Comparison of ENCODE assay signal across 9 mouse cellular contexts in the genomic region with DNA sequence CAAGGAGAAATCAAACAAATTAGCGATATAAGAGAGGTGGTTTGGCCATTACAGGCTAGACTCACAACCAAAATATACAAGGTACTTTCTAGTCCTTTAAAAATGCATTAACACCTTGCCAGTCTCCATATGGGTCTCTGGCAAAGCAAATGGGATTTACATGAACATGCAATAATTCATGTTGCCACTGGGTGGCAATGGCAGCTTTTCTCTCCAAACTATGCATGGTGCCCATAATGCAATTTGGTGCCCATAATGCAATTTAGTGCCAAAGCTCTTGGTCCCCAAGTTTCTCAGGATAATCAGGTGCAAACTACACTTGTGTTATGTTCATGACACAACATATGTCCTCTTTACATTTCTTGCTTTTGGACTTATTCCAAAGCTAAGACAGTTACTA.
DNase-seq lines count a peak whose midpoint lies in the region; ATAC-seq and TF ChIP-seq lines count a peak whose summit lies in the region.
"Had no signal": no experiment of that assay in that cellular context is flagged by ENCODE, and none has a peak within 500 bp of the region (broad histone marks: within the 10 kb centered on the region; RNA-seq: fewer than 3 reads in every experiment).

No protein-coding gene starts in this region.

- no peak for TF ChIP-seq EP300 in MEL (IDR thresholded peaks at IDR 0.05; ENCODE audit: low read depth in 1 of 2, low read length in 2 of 2)

- no peak overlapping the region for H3K4me3 ChIP-seq in intestine, postnatal 0 days (ENCODE audit: low read depth, low read length)
- H3K4me3 ChIP-seq in intestine, embryonic 16.5 days (ENCODE audit: low read length): no peak overlapping the region
- H3K4me3 ChIP-seq in MEL (ENCODE audit: control insufficient read depth in 1 of 2, insufficient read depth in 1 of 2, low read depth in 2 of 2, low read length in 2 of 2): no peak overlapping the region
- no peak overlapping the region for H3K4me3 ChIP-seq in hindbrain, embryonic 13.5 days
- H3K4me3 ChIP-seq in midbrain, embryonic 15.5 days: no peak overlapping the region
- H3K4me3 ChIP-seq: limb, embryonic 13.5 days had no signal

- no peak for TF ChIP-seq POLR2A in MEL (IDR thresholded peaks at IDR 0.05; ENCODE audit: control insufficient read depth in 1 of 2, insufficient read depth in 1 of 2, low read depth in 1 of 2, low read length in 2 of 2, poor library complexity in 1 of 2)

- peak; percentile 84 for TF ChIP-seq RAD21 in MEL (IDR thresholded peaks at IDR 0.05; ENCODE audit: low read depth, low read length)

- no peaks in the 10 kb centered on the region for H3K4me1 ChIP-seq in intestine, postnatal 0 days (replicated peaks; ENCODE audit: control insufficient read depth, insufficient read depth, low read length)
- H3K4me1 ChIP-seq in intestine, embryonic 16.5 days (ENCODE audit: control insufficient read depth, insufficient read depth, low read length): no peaks in the 10 kb centered on the region
- no peaks in the 10 kb centered on the region for H3K4me1 ChIP-seq in MEL (ENCODE audit: control insufficient read depth in 1 of 2, insufficient read depth in 2 of 2, low read length in 2 of 2)
- H3K4me1 ChIP-seq in hindbrain, embryonic 13.5 days (replicated peaks): no peaks in the 10 kb centered on the region
- no peaks in the 10 kb centered on the region for H3K4me1 ChIP-seq in midbrain, embryonic 15.5 days
- H3K4me1 ChIP-seq: limb, embryonic 13.5 days had no signal

- TF ChIP-seq CTCF in intestine, postnatal 0 days (IDR thresholded peaks at IDR 0.05; ENCODE audit: low read depth): peak; percentile 86
- TF ChIP-seq CTCF in MEL (IDR thresholded peaks at IDR 0.05 in 2 of 3, conservative IDR thresholded peaks at IDR 0.05 in 1 of 3; ENCODE audit: control insufficient read depth in 1 of 3, insufficient read depth in 1 of 3, low read depth in 2 of 3, low read length in 3 of 3, poor library complexity in 1 of 3, severe bottlenecking in 1 of 3): peak; percentile 46 to 79 (median 51)

- no peaks in the 10 kb centered on the region for H3K9me3 ChIP-seq in intestine, postnatal 0 days (ENCODE audit: control insufficient read depth)
- no peaks in the 10 kb centered on the region for H3K9me3 ChIP-seq in intestine, embryonic 16.5 days (ENCODE audit: control insufficient read depth, low read length)
- H3K9me3 ChIP-seq in MEL (replicated peaks; ENCODE audit: insufficient read depth, low read length): no peaks in the 10 kb centered on the region
- H3K9me3 ChIP-seq in hindbrain, embryonic 13.5 days: no peaks in the 10 kb centered on the region
- H3K9me3 ChIP-seq in midbrain, embryonic 15.5 days: no peaks in the 10 kb centered on the region
- H3K9me3 ChIP-seq: limb, embryonic 13.5 days had no signal

- peak; percentile 54 for DNase-seq in MEL (ENCODE audit: low read depth, low spot score)
- peak; percentile 4 for DNase-seq in left cerebral cortex, adult 8-10 months (ENCODE audit: low spot score in 2 of 2)

- no peak overlapping the region for H3K27ac ChIP-seq in intestine, postnatal 0 days (ENCODE audit: low read depth, low read length)
- H3K27ac ChIP-seq in intestine, embryonic 16.5 days (ENCODE audit: low read length): no peak overlapping the region
- no peak overlapping the region for H3K27ac ChIP-seq in MEL (ENCODE audit: control insufficient read depth, low read depth, low read length)
- no peak overlapping the region for H3K27ac ChIP-seq in hindbrain, embryonic 13.5 days
- H3K27ac ChIP-seq in midbrain, embryonic 15.5 days: no peak overlapping the region
- H3K27ac ChIP-seq: limb, embryonic 13.5 days had no signal

- no peaks in the 10 kb centered on the region for H3K79me2 ChIP-seq in MEL (ENCODE audit: control insufficient read depth, insufficient read depth, low read length, poor library complexity)

- no peaks in the 10 kb centered on the region for H3K36me3 ChIP-seq in intestine, postnatal 0 days (ENCODE audit: control insufficient read depth, insufficient read depth)
- no peaks in the 10 kb centered on the region for H3K36me3 ChIP-seq in intestine, embryonic 16.5 days (ENCODE audit: control insufficient read depth, insufficient read depth, low read length)
- no peaks in the 10 kb centered on the region for H3K36me3 ChIP-seq in MEL (ENCODE audit: control insufficient read depth in 1 of 2, insufficient read depth in 2 of 2, low read length in 2 of 2)
- H3K36me3 ChIP-seq in hindbrain, embryonic 13.5 days: no peaks in the 10 kb centered on the region
- no peaks in the 10 kb centered on the region for H3K36me3 ChIP-seq in midbrain, embryonic 15.5 days (replicated peaks)
- H3K36me3 ChIP-seq: limb, embryonic 13.5 days had no signal

- no peaks in the 10 kb centered on the region for H3K27me3 ChIP-seq in intestine, postnatal 0 days (replicated peaks; ENCODE audit: control insufficient read depth, insufficient read depth, low read length)
- no peaks in the 10 kb centered on the region for H3K27me3 ChIP-seq in intestine, embryonic 16.5 days (replicated peaks; ENCODE audit: control insufficient read depth, insufficient read depth, low read length)
- H3K27me3 ChIP-seq in MEL (ENCODE audit: control insufficient read depth in 1 of 2, insufficient read depth in 2 of 2, low read length in 2 of 2): no peaks in the 10 kb centered on the region; a peak in 1 of 4 replicates
- no peaks in the 10 kb centered on the region for H3K27me3 ChIP-seq in hindbrain, embryonic 13.5 days
- no peaks in the 10 kb centered on the region for H3K27me3 ChIP-seq in midbrain, embryonic 15.5 days (replicated peaks)
- H3K27me3 ChIP-seq: limb, embryonic 13.5 days had no signal

- H3K9ac ChIP-seq in intestine, postnatal 0 days (ENCODE audit: low read depth, low read length): no peak overlapping the region
- no peak overlapping the region for H3K9ac ChIP-seq in intestine, embryonic 16.5 days (ENCODE audit: low read depth, low read length)
- H3K9ac ChIP-seq in MEL (ENCODE audit: control insufficient read depth, low read depth, low read length, poor library complexity, severe bottlenecking): no peak overlapping the region
- H3K9ac ChIP-seq in hindbrain, embryonic 13.5 days: no peak overlapping the region
- H3K9ac ChIP-seq in midbrain, embryonic 15.5 days: no peak overlapping the region
- H3K9ac ChIP-seq: limb, embryonic 13.5 days had no signal

- ATAC-seq in intestine, postnatal 0 days: no peak
- no peak for ATAC-seq in intestine, embryonic 16.5 days
- ATAC-seq in common myeloid progenitor, adult 5-6 weeks (replicated peaks; ENCODE audit: low read depth, poor library complexity, severe bottlenecking): peak; percentile 83
- peak; percentile 54 for ATAC-seq in hindbrain, embryonic 13.5 days (ENCODE audit: low FRiP score)
- peak; percentile 78 for ATAC-seq in midbrain, embryonic 15.5 days (replicated peaks)
- no peak for ATAC-seq in erythroblast, adult 5-6 weeks (replicated peaks; ENCODE audit: low FRiP score, poor library complexity, severe bottlenecking)

- H3K4me2 ChIP-seq in intestine, postnatal 0 days (replicated peaks; ENCODE audit: low read depth): no peak overlapping the region
- H3K4me2 ChIP-seq in intestine, embryonic 16.5 days (ENCODE audit: low read depth, low read length): no peak overlapping the region
- no peak overlapping the region for H3K4me2 ChIP-seq in hindbrain, embryonic 13.5 days
- no peak overlapping the region for H3K4me2 ChIP-seq in midbrain, embryonic 15.5 days
- H3K4me2 ChIP-seq: limb, embryonic 13.5 days had no signal

- 3% methylated on average over 1 of the region's 1 CpGs for WGBS in intestine, postnatal 0 days
- 10% methylated on average over 1 of the region's 1 CpGs for WGBS in intestine, embryonic 16.5 days
- WGBS in hindbrain, embryonic 13.5 days: 34% methylated on average over 1 of the region's 1 CpGs
- 13% methylated on average over 1 of the region's 1 CpGs for WGBS in midbrain, embryonic 15.5 days

TF ChIP-seq in MEL, 35 proteins besides CTCF, POLR2A, EP300 and RAD21:
- TF ChIP-seq GABPA (IDR thresholded peaks at IDR 0.05; ENCODE audit: low read depth, low read length) (no peak), ZC3H11A (IDR thresholded peaks at IDR 0.05; ENCODE audit: low read depth, low read length) (peak; percentile 65), SMC3 (IDR thresholded peaks at IDR 0.05; ENCODE audit: low read depth, low read length) (peak; percentile 86)

Comparison
In these comparisons a context has a peak if more than half of its experiments do, and no peak if none do; other contexts are left out.
1. ATAC-seq: peak in common myeloid progenitor, adult 5-6 weeks (single experiment), hindbrain, embryonic 13.5 days (single experiment) and midbrain, embryonic 15.5 days (single experiment); none in intestine, postnatal 0 days (single experiment), intestine, embryonic 16.5 days (single experiment) and erythroblast, adult 5-6 weeks (single experiment).